Mouse (Mus musculus) layer of hippocampus, adult 11-12 months (tissue): ENCODE data around the gene Cmss1.
A peak's percentile ranks its signal among the peaks of the same experiment; 100 is the strongest.

Experiments used
- DNase-seq: peaks from one replicate; pipeline ENCODE4 v3.0.0; 2022; ENCODE audit warnings: low spot score

Gene Cmss1

GRCm38 (mm10) chr16:57389566-57390251 lies 217.0 kb downstream of the Cmss1 start:
- DNase-seq: peak; percentile 73

- DNase-seq: no peak
Observed at GRCm38 (mm10) chr16:57384274-57384673, 222.4 kb downstream of the Cmss1 start.

GRCm38 (mm10) chr16:57383266-57383971 lies 223.2 kb downstream of the Cmss1 start:
- DNase-seq: no peak

- no peak for DNase-seq
Observed at GRCm38 (mm10) chr16:57378631-57379330, 227.9 kb downstream of the Cmss1 start.

GRCm38 (mm10) chr16:57375248-57375837 lies 231.3 kb downstream of the Cmss1 start:
- DNase-seq: no peak

GRCm38 (mm10) chr16:57372156-57372555 lies 234.5 kb downstream of the Cmss1 start:
- DNase-seq: no peak

GRCm38 (mm10) chr16:57369846-57370496 lies 236.7 kb downstream of the Cmss1 start:
- DNase-seq: no peak

GRCm38 (mm10) chr16:57366941-57367694 lies 239.5 kb downstream of the Cmss1 start:
- no peak for DNase-seq

- DNase-seq: no peak
Observed at GRCm38 (mm10) chr16:57366141-57366540, 240.5 kb downstream of the Cmss1 start.

- no peak for DNase-seq
Observed at GRCm38 (mm10) chr16:57364498-57364897, 242.2 kb downstream of the Cmss1 start.

- peak; percentile 49 for DNase-seq
Observed at GRCm38 (mm10) chr16:57362679-57363401, 243.8 kb downstream of the Cmss1 start.

- DNase-seq: no peak
Observed at GRCm38 (mm10) chr16:57360785-57361184, 245.9 kb downstream of the Cmss1 start.

- no peak for DNase-seq
Observed at GRCm38 (mm10) chr16:57359251-57359650, 247.4 kb downstream of the Cmss1 start.

- DNase-seq: no peak
Observed at GRCm38 (mm10) chr16:57357011-57357410, 249.7 kb downstream of the Cmss1 start.

- DNase-seq: no peak
Observed at GRCm38 (mm10) chr16:57356454-57356853, 250.2 kb downstream of the Cmss1 start.

- DNase-seq: no peak
Observed at GRCm38 (mm10) chr16:57353932-57354331, 252.7 kb downstream of the Cmss1 start.

- no peak for DNase-seq
Observed at GRCm38 (mm10) chr16:57353166-57353721, 253.4 kb downstream of the Cmss1 start.

- no peak for DNase-seq
Observed at GRCm38 (mm10) chr16:57352751-57353150, 253.9 kb downstream of the Cmss1 start, which contains the start of gene Filip1l. TSS of gene Filip1l (plus strand) at chr16:57353093.

- DNase-seq: no peak
Observed at GRCm38 (mm10) chr16:57349689-57350088, 257.0 kb downstream of the Cmss1 start.

- DNase-seq: no peak
Observed at GRCm38 (mm10) chr16:57349039-57349438, 257.6 kb downstream of the Cmss1 start.
